Mouse (Mus musculus): ENCODE measurements around the gene Gm49383. TPM values are rescaled to one million over a fixed set of nuclear protein-coding genes. Genes with fewer than 3 reads are reported as not detected.
A peak's percentile ranks its signal among the peaks of the same experiment; 100 is the strongest.
"Not testable (repeated sequence)": the region's sequence is repeated elsewhere in the genome, so short reads cannot be mapped to it uniquely, and the experiment has no call there.

The Gm49383 gene
- polyA plus RNA-seq, 1 experiment, result 1.1 TPM

- no peak for DNase-seq (ENCODE audit: extremely low spot score in 1 of 2, low spot score in 1 of 2)
Observed at GRCm38 (mm10) chr12:69167656-69168460, 29.0 kb downstream of the Gm49383 start.

- DNase-seq (ENCODE audit: extremely low spot score in 1 of 2, low spot score in 1 of 2), result not testable (repeated sequence)
Observed at GRCm38 (mm10) chr12:69166861-69167581, 29.9 kb downstream of the Gm49383 start.

- DNase-seq (ENCODE audit: extremely low spot score in 1 of 2, low spot score in 1 of 2), result no peak
Observed at GRCm38 (mm10) chr12:69164904-69165303, 32.0 kb downstream of the Gm49383 start.

- not testable (repeated sequence) for DNase-seq (ENCODE audit: extremely low spot score in 1 of 2, low spot score in 1 of 2)
Observed at GRCm38 (mm10) chr12:69163586-69163985, 33.3 kb downstream of the Gm49383 start.

- not testable (repeated sequence) for DNase-seq (ENCODE audit: extremely low spot score in 1 of 2, low spot score in 1 of 2)
Observed at GRCm38 (mm10) chr12:69160677-69161076, 36.2 kb downstream of the Gm49383 start.

- peak in 1 of 2 experiments; percentile 72 for DNase-seq (ENCODE audit: extremely low spot score in 1 of 2, low spot score in 1 of 2)
Observed at GRCm38 (mm10) chr12:69159578-69159940, 37.3 kb downstream of the Gm49383 start.

GRCm38 (mm10) chr12:69158765-69159577, 37.9 kb downstream of the Gm49383 start, which contains the start of gene Rps29:
TSS of gene Rps29 (minus strand) at chr12:69159186.
- DNase-seq (ENCODE audit: extremely low spot score in 1 of 2, low spot score in 1 of 2), result peak; percentile 98 to 99

GRCm38 (mm10) chr12:69158366-69158764, 38.5 kb downstream of the Gm49383 start:
- peak in 1 of 2 experiments; percentile 14 for DNase-seq (ENCODE audit: extremely low spot score in 1 of 2, low spot score in 1 of 2)

GRCm38 (mm10) chr12:69157107-69157506, 39.8 kb downstream of the Gm49383 start:
- DNase-seq (ENCODE audit: extremely low spot score in 1 of 2, low spot score in 1 of 2), result no peak

GRCm38 (mm10) chr12:69156436-69156835, 40.5 kb downstream of the Gm49383 start:
- no peak for DNase-seq (ENCODE audit: extremely low spot score in 1 of 2, low spot score in 1 of 2)

- no peak for DNase-seq (ENCODE audit: extremely low spot score in 1 of 2, low spot score in 1 of 2)
Observed at GRCm38 (mm10) chr12:69155923-69156322, 41.0 kb downstream of the Gm49383 start.

- DNase-seq (ENCODE audit: extremely low spot score in 1 of 2, low spot score in 1 of 2), result no peak
Observed at GRCm38 (mm10) chr12:69150049-69150448, 46.9 kb downstream of the Gm49383 start.

- no peak for DNase-seq (ENCODE audit: extremely low spot score in 1 of 2, low spot score in 1 of 2)
Observed at GRCm38 (mm10) chr12:69147166-69147735, 49.7 kb downstream of the Gm49383 start.

GRCm38 (mm10) chr12:69143460-69143859, 53.4 kb downstream of the Gm49383 start:
- DNase-seq (ENCODE audit: extremely low spot score in 1 of 2, low spot score in 1 of 2), result no peak

- DNase-seq (ENCODE audit: extremely low spot score in 1 of 2, low spot score in 1 of 2), result no peak
Observed at GRCm38 (mm10) chr12:69139841-69140240, 57.1 kb downstream of the Gm49383 start.

- no peak for DNase-seq (ENCODE audit: extremely low spot score in 1 of 2, low spot score in 1 of 2)
Observed at GRCm38 (mm10) chr12:69139201-69139600, 57.7 kb downstream of the Gm49383 start.

Measured in frontal cortex, adult 2 months (tissue).